Mouse (Mus musculus): ENCODE data around the gene Fzr1. TPM values are rescaled to one million over a fixed set of nuclear protein-coding genes. Genes with fewer than 3 reads are reported as not detected.

Fzr1 gene
- polyA plus RNA-seq, 2 experiments from 2014 or later = 12.3 to 16.4 TPM

DNA sequence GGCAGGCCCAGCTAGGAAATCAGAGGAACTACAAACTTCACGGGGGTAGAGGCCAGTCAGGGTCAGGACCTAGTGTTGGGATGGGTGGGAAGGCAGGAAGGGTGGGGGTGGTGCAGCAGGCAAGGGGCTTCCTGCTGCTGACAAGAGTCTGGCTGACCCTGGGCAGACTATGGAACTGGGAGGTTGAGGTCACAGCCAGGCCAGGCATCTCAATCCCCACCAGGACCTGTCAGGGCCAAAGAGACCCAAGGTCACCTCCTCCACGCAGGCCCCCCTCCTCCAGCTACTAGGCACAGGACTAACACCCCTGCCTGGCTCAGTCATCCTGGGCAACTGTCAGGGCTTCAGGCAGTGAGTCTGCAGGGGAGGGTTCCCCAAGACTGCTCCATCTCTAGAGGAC, 50.4 kb downstream of the Fzr1 start:
- ATAC-seq = no peak

DNA sequence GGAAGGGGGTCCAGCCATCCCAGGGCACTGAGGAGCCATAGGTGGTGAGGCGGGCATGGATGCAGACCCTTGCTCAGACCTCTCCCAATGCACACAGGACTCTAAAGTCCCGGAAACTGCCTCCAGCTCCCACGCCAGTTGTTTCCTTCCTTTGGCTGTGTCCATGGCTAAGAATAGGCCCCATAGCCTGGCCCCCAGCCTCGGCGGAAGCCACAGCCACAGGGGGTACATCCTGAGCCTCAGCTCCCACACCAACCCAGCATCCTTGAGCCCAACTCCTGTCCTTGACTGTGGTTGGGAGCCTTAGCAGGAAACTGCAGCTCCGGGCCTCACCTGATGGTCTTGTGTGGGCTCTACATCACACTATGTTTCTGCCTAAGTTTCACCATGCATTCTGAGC, 51.5 kb downstream of the Fzr1 start:
- ATAC-seq = no peak

DNA sequence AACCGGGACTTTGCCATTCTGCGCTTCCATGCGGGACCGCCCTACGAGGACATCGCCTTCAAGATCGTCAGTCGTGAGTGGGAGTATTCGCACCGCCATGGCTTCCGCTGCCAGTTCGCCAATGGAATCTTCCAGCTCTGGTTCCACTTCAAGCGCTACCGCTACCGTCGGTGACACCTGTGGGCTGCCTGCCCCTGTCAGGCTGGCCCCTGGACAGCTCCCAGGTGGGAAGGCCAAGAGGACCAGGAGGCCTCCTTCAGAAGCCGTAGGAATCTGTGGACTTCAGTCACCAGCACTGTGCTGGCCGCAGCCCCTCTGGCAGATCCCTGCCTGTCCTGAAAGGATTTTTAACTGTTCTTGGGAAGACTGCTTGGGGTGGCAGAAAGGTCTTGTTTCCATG, 52.5 kb downstream of the Fzr1 start:
- no peak for ATAC-seq

DNA sequence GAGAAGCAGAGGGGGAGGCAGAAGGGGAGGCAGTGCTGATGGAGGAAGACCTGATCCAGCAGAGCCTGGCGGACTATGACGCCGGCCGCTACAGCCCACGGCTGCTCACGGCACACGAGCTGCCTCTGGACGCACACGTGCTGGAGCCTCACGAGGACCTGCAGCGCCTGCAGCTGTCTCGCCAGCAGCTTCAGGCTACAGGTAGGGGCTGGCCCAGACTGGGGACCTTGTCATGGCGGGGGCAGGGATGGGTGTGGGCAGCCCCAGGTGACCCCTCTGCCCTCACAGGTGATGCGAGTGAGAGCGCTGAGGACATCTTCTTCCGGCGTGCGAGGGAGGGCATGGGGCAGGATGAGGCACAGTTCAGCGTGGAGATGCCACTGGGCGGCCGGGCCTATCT, 53.1 kb downstream of the Fzr1 start:
- ATAC-seq = no peak

DNA sequence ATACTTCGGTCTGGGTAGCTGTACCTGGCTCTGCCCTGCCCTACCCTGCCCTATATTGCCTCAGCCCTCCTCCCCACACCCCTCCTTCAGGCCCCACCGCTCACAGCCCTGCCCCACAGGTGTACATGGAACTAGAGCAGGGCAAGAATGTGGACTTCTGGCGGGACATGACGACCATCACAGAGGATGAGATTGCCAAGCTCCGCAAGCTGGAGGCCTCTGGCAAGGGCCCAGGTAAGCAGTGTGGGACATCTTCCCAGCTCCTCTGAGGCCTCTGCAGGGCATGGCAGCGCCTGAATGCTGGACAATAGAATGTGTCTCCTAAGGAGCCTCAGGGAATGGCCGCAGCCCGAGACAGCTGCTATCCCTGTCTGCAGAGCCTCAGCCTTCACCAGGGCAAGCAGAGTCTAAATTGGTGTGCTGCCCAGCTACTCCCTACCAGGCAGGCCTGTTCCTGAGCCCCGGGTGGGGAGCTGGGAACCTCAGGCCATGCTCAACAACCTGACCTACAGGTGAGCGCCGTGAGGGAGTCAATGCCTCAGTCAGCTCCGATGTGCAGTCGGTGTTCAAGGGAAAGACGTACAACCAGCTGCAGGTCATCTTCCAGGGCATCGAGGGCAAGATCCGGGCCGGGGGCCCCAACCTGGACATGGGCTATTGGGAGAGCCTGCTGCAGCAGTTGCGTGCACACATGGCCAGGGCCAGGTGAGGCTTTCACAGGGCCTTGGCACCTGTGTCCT, 54.4 kb downstream of the Fzr1 start:
- no peak for ATAC-seq

DNA sequence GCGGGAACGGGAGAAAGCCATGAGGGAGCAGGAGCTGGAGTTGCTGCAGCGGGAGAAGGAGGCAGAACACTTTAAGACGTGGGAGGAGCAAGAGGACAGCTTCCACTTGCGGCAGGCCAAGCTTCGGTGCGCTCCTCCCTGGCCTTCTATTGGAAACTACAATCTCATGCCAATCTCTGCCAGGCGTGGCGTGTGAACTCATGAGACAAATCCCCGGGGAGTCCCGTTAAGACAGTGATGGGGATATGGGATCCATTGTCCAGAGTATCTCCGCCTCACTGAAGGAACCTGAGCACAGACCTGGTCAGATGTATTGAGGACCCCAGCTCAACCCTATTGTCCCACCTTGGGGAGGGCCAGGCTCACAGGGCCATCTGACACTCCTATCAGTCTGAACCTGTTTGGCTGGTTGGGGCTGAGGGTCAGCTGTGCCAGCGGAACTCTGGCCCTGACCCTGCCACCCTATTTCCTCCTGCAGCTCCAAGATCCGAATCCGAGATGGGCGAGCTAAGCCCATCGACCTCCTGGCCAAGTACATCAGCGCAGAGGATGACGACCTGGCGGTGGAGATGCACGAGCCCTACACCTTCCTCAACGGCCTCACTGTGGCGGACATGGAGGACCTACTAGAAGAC, 55.1 kb downstream of the Fzr1 start:
- no peak for ATAC-seq

DNA sequence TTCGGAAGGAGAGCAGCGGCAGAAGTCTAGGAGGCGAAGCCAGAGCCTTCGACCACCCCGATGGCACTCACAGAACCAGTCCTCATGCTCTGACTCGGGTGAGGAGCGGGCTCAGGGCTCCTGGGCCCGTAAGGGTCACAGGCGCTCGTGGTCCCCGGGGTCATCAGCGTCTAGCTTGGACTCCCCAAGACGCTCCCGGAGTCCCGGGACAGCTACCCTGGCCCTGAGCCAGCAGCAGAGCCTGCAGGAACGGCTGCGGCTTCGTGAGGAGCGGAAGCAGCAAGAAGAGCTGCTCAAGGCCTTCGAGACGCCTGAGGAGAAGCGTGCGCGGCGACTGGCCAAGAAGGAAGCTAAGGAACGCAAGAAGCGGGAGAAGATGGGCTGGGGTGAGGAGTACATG, 55.9 kb downstream of the Fzr1 start:
- no peak for ATAC-seq

DNA sequence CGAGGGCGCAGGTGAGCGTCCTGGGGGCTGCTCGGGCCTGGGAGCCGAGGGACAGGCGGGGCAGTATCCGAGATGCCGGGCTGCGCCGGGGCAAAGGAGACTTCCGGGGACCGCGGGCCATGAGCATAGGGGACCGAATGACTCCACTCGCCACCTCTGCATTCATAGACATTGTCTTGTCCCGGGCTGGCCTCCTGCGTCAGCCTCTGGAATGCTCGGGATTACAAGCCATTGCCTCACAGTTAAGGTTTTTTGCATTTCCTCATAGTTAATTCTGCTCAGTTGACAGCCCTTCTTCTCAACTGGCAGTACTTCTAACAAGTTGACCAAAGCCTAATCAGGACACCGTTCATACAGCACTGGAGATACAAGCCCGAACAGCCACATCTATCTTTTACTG, 56.9 kb downstream of the Fzr1 start:
- no peak for ATAC-seq

DNA sequence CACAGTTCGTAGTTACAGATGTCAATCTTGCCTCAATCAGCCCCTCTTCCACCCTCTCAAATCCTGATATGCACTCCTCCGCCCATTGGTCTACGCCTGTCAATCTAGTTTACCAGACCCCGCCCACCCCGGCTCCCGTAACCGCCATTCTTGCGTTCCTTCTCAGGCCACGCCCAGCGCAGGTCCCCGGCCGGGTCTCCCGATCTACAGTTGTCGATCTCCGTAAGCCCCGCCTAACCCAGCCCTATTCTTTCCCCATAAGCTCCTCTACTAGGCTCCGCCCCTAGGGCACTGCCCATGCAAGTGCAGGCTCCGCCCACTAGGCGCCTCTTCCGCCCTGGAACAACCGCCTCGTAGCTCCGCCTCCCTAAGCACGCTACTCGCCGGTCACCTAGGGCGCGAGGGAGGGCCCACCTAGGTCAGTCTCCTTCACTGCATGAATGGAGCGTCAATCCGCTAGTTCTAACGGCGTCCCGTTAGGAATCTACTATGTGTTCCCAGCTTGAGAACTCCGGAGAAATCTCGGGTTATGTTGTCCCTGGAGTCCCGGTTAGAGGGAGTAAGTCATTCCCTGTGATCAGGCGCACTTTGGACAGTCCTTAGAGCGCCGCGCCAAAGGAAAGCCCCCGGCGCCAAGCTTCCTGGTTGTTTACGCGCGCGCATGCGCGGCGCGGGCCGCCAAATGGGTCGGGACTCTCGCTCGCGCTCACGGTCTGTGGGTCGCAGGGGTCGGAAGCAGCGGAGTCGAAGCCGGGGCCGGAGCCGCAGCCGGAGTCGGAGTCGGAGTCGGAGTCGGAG, 57.6 kb downstream of the Fzr1 start, which contains the start of gene Cactin:
Gene Cactin (plus strand): TSS at position 554 of the 798 bp plus-strand sequence.
- peak; percentile 84 for ATAC-seq

DNA sequence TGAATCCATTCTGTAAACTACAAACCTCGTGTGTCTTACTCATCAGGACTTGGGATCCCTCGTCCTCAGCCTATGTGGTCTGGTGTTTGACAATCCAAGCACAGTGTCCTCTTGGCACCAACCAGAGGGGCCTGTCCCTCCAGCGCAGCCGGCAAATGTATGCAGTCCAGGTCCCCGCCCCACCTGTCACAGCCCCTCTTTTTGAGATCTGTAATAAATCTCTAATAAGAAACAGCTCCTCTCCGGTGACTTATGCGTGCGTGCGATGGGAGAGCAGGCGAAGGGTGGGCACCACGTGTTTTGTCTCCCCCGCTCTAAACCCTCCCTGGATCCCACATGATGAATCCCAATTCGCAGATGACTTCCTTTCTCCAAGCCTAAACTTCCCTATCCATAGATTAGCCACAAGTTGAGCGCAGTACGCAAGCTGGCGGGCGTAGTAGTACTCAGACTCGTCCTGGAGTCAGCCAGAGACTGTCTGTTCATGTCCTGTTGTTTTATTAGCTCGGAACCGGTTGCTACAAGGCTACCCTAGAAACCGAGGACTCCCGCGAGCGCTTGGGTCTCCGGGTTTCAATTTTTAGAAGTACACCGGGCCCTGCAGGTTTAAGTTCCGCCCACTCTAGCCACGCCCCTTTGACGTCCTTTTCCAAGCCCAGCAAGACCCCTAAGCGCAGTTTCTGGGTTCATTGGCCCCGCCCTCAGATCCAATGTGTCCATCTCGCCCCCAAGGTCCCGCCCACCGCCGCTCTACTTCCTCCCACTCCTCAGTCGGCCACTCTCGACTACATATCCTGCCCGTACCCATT, 58.4 kb downstream of the Fzr1 start:
- no peak for ATAC-seq

DNA sequence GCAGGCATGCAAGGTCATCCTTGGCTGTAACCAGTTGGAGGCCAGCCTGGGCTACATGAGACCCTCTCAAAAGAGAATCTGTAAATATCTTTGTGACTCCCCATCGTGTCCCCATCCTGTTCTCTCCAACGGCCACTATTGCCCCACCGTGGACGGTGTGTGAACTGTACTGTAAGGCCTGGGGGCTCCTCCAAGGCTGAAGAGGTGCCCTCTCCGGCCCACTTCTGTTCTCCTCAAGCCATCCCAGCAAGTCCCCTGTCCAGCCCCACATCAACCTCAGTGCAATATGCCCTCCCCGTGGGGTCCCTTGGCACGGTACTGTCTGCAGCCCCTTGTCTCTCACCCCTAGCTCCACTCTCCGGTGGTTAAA, 59.0 kb downstream of the Fzr1 start:
- no peak for ATAC-seq

DNA sequence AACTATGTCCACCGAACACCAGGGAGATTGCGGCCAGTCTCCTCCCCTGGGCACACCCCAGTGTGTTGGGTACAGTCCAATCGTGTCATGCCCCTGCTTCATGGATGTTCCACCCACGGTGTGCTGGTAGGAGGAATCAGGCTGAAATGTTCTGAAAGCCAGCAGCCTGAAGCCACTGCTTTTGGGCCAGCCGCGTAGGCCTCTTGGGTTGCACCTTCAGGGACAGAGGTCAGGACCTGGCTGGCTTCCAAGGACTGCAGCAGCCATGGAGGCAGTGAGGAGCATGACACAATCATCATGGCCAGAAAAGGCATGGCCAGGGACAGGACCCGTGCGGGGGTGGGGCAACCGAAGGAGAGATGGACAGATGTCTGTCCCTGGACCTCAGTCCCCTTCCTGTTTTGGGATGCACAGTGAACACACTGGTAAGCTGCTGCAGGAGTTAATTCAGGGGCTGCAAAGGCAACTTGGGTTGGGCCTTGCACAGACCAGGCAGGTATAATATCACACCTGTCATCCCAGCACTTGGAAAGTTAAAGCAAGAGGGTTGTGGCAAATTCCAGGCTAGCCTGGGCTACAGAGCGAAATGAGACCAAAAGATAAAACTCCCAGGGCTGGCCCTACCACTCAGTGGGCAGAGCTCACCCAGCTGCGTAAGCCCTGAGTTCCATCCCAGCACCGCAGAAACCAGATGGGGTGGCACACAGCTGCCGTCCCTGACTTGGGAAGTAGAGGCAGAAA, 59.6 kb downstream of the Fzr1 start:
- no peak for ATAC-seq

DNA sequence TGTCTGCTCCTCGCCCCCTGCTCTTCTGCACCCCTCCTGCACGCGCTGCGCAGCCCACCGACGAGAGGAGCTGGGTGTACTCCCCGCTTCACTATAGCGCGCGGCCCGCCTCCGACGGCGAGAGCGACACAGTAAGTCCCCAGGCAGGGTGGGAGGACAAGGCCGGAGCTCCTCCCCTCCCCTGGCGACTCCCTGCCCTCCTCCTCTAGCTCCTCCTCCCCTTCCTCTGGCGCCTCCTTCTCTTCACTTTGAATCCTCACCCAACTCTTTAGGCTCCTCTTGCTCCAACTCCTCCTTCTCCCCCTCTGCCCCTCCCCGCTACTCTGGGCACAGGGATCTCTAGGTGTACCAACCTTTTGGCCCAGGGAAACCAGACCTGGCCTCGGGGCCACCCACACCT, 61.0 kb downstream of the Fzr1 start:
- ATAC-seq = no peak

DNA sequence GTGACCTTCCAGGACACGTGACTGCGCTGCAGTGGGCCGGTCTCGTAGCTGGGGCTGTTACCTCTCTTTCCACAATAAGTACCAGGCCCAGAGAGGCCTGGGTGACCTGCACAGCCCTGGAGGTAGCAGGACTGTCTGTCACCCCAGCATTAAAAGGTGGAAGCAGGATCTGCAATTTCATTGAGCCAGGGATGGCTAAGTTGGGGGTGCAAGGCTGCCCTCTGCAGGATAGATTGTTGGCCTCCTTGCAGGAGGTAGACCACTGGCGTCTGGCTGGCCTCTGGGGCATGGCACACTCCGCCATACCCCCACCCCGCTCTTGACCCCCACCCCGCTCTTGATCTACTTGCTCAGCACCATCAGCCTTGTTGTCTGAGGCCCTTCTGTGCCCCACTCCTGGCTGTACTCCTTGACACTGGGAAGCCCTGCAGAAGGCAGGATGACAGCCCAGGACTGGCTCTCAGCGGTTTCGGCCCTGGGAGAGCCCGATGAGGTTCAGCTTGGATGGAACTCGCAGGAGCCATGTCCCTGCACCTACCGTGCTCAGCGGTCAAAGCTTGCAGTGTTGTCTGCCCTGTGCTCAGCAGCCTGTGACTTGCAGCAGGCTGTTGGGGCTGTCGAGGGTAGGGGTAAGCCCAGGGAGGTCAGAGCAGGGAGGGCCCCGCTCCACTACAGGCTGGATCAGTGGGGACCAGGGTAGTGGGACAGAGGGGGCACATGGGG, 61.8 kb downstream of the Fzr1 start:
- no peak for ATAC-seq

Other genes with a start within 250 kb of the Fzr1 start
- 10 to 100 TPM in 1 of 2 experiments, 1 to 10 TPM in 1; 6.5 to 11.3 TPM for gene Zbtb7a, start 243.3 kb downstream of the Fzr1 start, polyA plus RNA-seq (2017; shearing (Covaris generic))
- 10 to 100 TPM; 17.1 to 20.0 TPM for gene Pias4, start 210.6 kb downstream of the Fzr1 start, polyA plus RNA-seq (2017; shearing (Covaris generic))
- gene Eef2, start 201.9 kb downstream of the Fzr1 start, polyA plus RNA-seq (2017; shearing (Covaris generic)) = 1,000 to 10,000 TPM in 1 of 2 experiments, 100 to 1,000 TPM in 1; 934 to 1,665 TPM
- 1 to 10 TPM; 1.3 to 2.6 TPM for gene Dapk3, start 195.5 kb downstream of the Fzr1 start, polyA plus RNA-seq (2017; shearing (Covaris generic))
- gene 4930442H23Rik, start 194.7 kb downstream of the Fzr1 start, polyA plus RNA-seq (2017; shearing (Covaris generic)) = not detected
- under 1 TPM; 0.31 to 0.44 TPM for gene Nmrk2, start 176.5 kb downstream of the Fzr1 start, polyA plus RNA-seq (2017; shearing (Covaris generic))
- 1 to 10 TPM; 4.0 to 6.2 TPM for gene Atcay, start 147.7 kb downstream of the Fzr1 start, polyA plus RNA-seq (2017; shearing (Covaris generic))
- 1 to 10 TPM; 1.6 to 1.7 TPM for gene Zfr2, start 145.4 kb downstream of the Fzr1 start, polyA plus RNA-seq (2017; shearing (Covaris generic))
- gene Matk, start 125.6 kb downstream of the Fzr1 start, polyA plus RNA-seq (2017; shearing (Covaris generic)) = 100 to 1,000 TPM in 1 of 2 experiments, 10 to 100 TPM in 1; 63.6 to 103 TPM
- gene Mrpl54, start 111.6 kb downstream of the Fzr1 start, polyA plus RNA-seq (2017; shearing (Covaris generic)) = 100 to 1,000 TPM; 111 to 132 TPM
- 10 to 100 TPM; 12.5 to 14.8 TPM for gene Apba3, start 111.6 kb downstream of the Fzr1 start, polyA plus RNA-seq (2017; shearing (Covaris generic))
- gene Tjp3, start 86.9 kb downstream of the Fzr1 start, polyA plus RNA-seq (2017; shearing (Covaris generic)) = 1 to 10 TPM; 2.4 to 2.6 TPM
- gene Pip5k1c, start 85.6 kb downstream of the Fzr1 start, polyA plus RNA-seq (2017; shearing (Covaris generic)) = 10 to 100 TPM; 14.6 to 15.1 TPM
- 1 to 10 TPM; 4.2 to 4.7 TPM for gene Cactin, start 57.4 kb downstream of the Fzr1 start, polyA plus RNA-seq (2017; shearing (Covaris generic))
- gene Tbxa2r, start 49.8 kb downstream of the Fzr1 start, polyA plus RNA-seq (2017; shearing (Covaris generic)) = 10 to 100 TPM; 19.3 to 22.0 TPM
- under 1 TPM; 0.15 to 0.28 TPM for gene Gipc3, start 35.2 kb downstream of the Fzr1 start, polyA plus RNA-seq (2017; shearing (Covaris generic))
- gene Hmg20b, start 28.0 kb downstream of the Fzr1 start, polyA plus RNA-seq (2017; shearing (Covaris generic)) = 10 to 100 TPM; 14.4 to 17.3 TPM
- 1 to 10 TPM; 1.3 to 1.5 TPM for gene Mfsd12, start 21.0 kb downstream of the Fzr1 start, polyA plus RNA-seq (2017; shearing (Covaris generic))
- gene 4930404N11Rik, start 12.7 kb downstream of the Fzr1 start, polyA plus RNA-seq (2017; shearing (Covaris generic)) = 1 to 10 TPM in 1 of 2 experiments, under 1 TPM in 1; 0.34 to 2.0 TPM
- 10 to 100 TPM in 1 of 2 experiments, 1 to 10 TPM in 1; 9.4 to 13.9 TPM for gene Dohh, start 5.9 kb upstream of the Fzr1 start, polyA plus RNA-seq (2017; shearing (Covaris generic))
- 1 to 10 TPM; 2.2 to 3.7 TPM for gene Gm48551, start 6.0 kb upstream of the Fzr1 start, polyA plus RNA-seq (2017; shearing (Covaris generic))
- gene Gm48552, start 10.5 kb upstream of the Fzr1 start, polyA plus RNA-seq (2017; shearing (Covaris generic)) = 1 to 10 TPM in 1 of 2 experiments, under 1 TPM in 1; 0.71 to 2.3 TPM
- gene Smim24, start 14.5 kb upstream of the Fzr1 start, polyA plus RNA-seq (2017; shearing (Covaris generic)) = 10 to 100 TPM in 1 of 2 experiments, 1 to 10 TPM in 1; 9.0 to 10.8 TPM
- 10 to 100 TPM; 14.2 to 19.2 TPM for gene Nfic, start 77.1 kb upstream of the Fzr1 start, polyA plus RNA-seq (2017; shearing (Covaris generic))
- gene Celf5, start 104.2 kb upstream of the Fzr1 start, polyA plus RNA-seq (2017; shearing (Covaris generic)) = 1 to 10 TPM in 1 of 2 experiments, under 1 TPM in 1; 0.53 to 1.1 TPM
- 10 to 100 TPM; 41.9 to 63.2 TPM for gene Ncln, start 117.9 kb upstream of the Fzr1 start, polyA plus RNA-seq (2017; shearing (Covaris generic))
- gene S1pr4, start 121.6 kb upstream of the Fzr1 start, polyA plus RNA-seq (2017; shearing (Covaris generic)) = 10 to 100 TPM; 53.2 to 76.8 TPM
- gene Gna15, start 145.7 kb upstream of the Fzr1 start, polyA plus RNA-seq (2017; shearing (Covaris generic)) = 10 to 100 TPM; 28.5 to 31.9 TPM
- gene Gna11, start 166.7 kb upstream of the Fzr1 start, polyA plus RNA-seq (2017; shearing (Covaris generic)) = 10 to 100 TPM; 28.5 to 42.5 TPM
- gene Aes, start 181.0 kb upstream of the Fzr1 start, polyA plus RNA-seq (2017; shearing (Covaris generic)) = 100 to 1,000 TPM; 103 to 139 TPM
- gene Tle2, start 196.0 kb upstream of the Fzr1 start, polyA plus RNA-seq (2017; shearing (Covaris generic)) = under 1 TPM in 1 of 2 experiments, not detected in 1; 0.78 TPM
- 1 to 10 TPM in 1 of 2 experiments, not detected in 1; 2.8 TPM for gene Tle6, start 222.6 kb upstream of the Fzr1 start, polyA plus RNA-seq (2017; shearing (Covaris generic))
- 1 to 10 TPM; 3.6 to 3.8 TPM for gene BC025920, start 227.8 kb upstream of the Fzr1 start, polyA plus RNA-seq (2017; shearing (Covaris generic))
- 10 to 100 TPM; 24.1 to 26.8 TPM for gene Sirt6, start 249.3 kb upstream of the Fzr1 start, polyA plus RNA-seq (2017; shearing (Covaris generic))